Mouse (Mus musculus): ENCODE measurements at regions not wholly inside any gene's neighbourhood (a gene's known extent, or its start where the extent isn't known, plus 50 kb on each side); places are given as distances from the start of the nearest gene placed in this dataset.
A peak's percentile ranks its signal among the peaks of the same experiment; 100 is the strongest.

GRCm38 (mm10) chr13:71053361-71054264 is 212.0 kb upstream of the Adamts16 start:
- no peaks in the 10 kb centered on the region for H3K36me3 ChIP-seq (replicated peaks; ENCODE audit: control insufficient read depth, insufficient read depth, low read length)
- DNase-seq (ENCODE audit: low spot score) (no peak), ATAC-seq (ENCODE audit: insufficient read depth, low read depth) (no peak)
- no peak overlapping the region for H3K27ac ChIP-seq (ENCODE audit: low read depth)
- H3K9me3 ChIP-seq (replicated peaks; ENCODE audit: control insufficient read depth, low read length), result no peaks in the 10 kb centered on the region
- H3K27me3 ChIP-seq (ENCODE audit: control insufficient read depth, insufficient read depth, low read length), result no peaks in the 10 kb centered on the region
- H3K9ac ChIP-seq (replicated peaks; ENCODE audit: low read depth, low read length), result no peak overlapping the region
- WGBS, result 84% methylated on average over 21 of the region's 21 CpGs
- H3K4me3 ChIP-seq (ENCODE audit: low read depth, low read length), result no peak overlapping the region
- no peaks in the 10 kb centered on the region for H3K4me1 ChIP-seq (ENCODE audit: control insufficient read depth, insufficient read depth)
- TF ChIP-seq EP300 (IDR thresholded peaks at IDR 0.05; ENCODE audit: low read depth) (no peak), CTCF (IDR thresholded peaks at IDR 0.05; ENCODE audit: low read depth) (no peak)
- H3K4me2 ChIP-seq (ENCODE audit: low read depth, low read length), result no peak overlapping the region

GRCm38 (mm10) chr13:71050646-71051045 is 209.0 kb upstream of the Adamts16 start:
- 40% methylated on average over 13 of the region's 13 CpGs for WGBS
- Histone ChIP-seq H3K27me3 (ENCODE audit: control insufficient read depth, insufficient read depth, low read length) (no peaks in the 10 kb centered on the region), H3K27ac (ENCODE audit: low read depth) (no peak overlapping the region), H3K9me3 (replicated peaks; ENCODE audit: control insufficient read depth, low read length) (no peaks in the 10 kb centered on the region), H3K36me3 (replicated peaks; ENCODE audit: control insufficient read depth, insufficient read depth, low read length) (no peaks in the 10 kb centered on the region), H3K4me2 (ENCODE audit: low read depth, low read length) (0 out of 2 replicates have a peak overlapping the region, but pooled peaks have one; percentile 7), H3K9ac (replicated peaks; ENCODE audit: low read depth, low read length) (no peak overlapping the region), H3K4me1 (ENCODE audit: control insufficient read depth, insufficient read depth) (no peaks in the 10 kb centered on the region), H3K4me3 (ENCODE audit: low read depth, low read length) (0 out of 2 replicates have a peak overlapping the region, but pooled peaks have one; percentile 2)
- DNase-seq (ENCODE audit: low spot score), result no peak
- no peak for TF ChIP-seq EP300 (IDR thresholded peaks at IDR 0.05; ENCODE audit: low read depth)
- no peak for TF ChIP-seq CTCF (IDR thresholded peaks at IDR 0.05; ENCODE audit: low read depth)
- no peak for ATAC-seq (ENCODE audit: insufficient read depth, low read depth)

GRCm38 (mm10) chr13:71036000-71036399 is 194.4 kb upstream of the Adamts16 start:
- 83% methylated on average over 8 of the region's 8 CpGs for WGBS

GRCm38 (mm10) chr13:71034926-71035687 is 193.5 kb upstream of the Adamts16 start:
- Histone ChIP-seq H3K4me1 (ENCODE audit: control insufficient read depth, insufficient read depth) (no peaks in the 10 kb centered on the region), H3K4me2 (ENCODE audit: low read depth, low read length) (no peak overlapping the region), H3K9ac (replicated peaks; ENCODE audit: low read depth, low read length) (no peak overlapping the region), H3K27me3 (ENCODE audit: control insufficient read depth, insufficient read depth, low read length) (no peaks in the 10 kb centered on the region), H3K4me3 (ENCODE audit: low read depth, low read length) (no peak overlapping the region), H3K9me3 (replicated peaks; ENCODE audit: control insufficient read depth, low read length) (no peaks in the 10 kb centered on the region), H3K27ac (ENCODE audit: low read depth) (no peak overlapping the region), H3K36me3 (replicated peaks; ENCODE audit: control insufficient read depth, insufficient read depth, low read length) (no peaks in the 10 kb centered on the region)
- DNase-seq (ENCODE audit: low spot score) (no peak), ATAC-seq (ENCODE audit: insufficient read depth, low read depth) (no peak)
- WGBS, result 80% methylated on average over 13 of the region's 13 CpGs
- no peak for TF ChIP-seq CTCF (IDR thresholded peaks at IDR 0.05; ENCODE audit: low read depth)
- TF ChIP-seq EP300 (IDR thresholded peaks at IDR 0.05; ENCODE audit: low read depth), result no peak

More at GRCm38 (mm10) chr13:71036000-71036399, 194.4 kb upstream of the Adamts16 start:
- no peak overlapping the region for H3K4me3 ChIP-seq (ENCODE audit: low read depth, low read length)
- no peak for DNase-seq (ENCODE audit: low spot score)
- no peaks in the 10 kb centered on the region for H3K4me1 ChIP-seq (ENCODE audit: control insufficient read depth, insufficient read depth)
- H3K4me2 ChIP-seq (ENCODE audit: low read depth, low read length), result no peak overlapping the region
- no peaks in the 10 kb centered on the region for H3K9me3 ChIP-seq (replicated peaks; ENCODE audit: control insufficient read depth, low read length)
- no peak for ATAC-seq (ENCODE audit: insufficient read depth, low read depth)
- no peaks in the 10 kb centered on the region for H3K36me3 ChIP-seq (replicated peaks; ENCODE audit: control insufficient read depth, insufficient read depth, low read length)
- H3K9ac ChIP-seq (replicated peaks; ENCODE audit: low read depth, low read length), result no peak overlapping the region
- H3K27ac ChIP-seq (ENCODE audit: low read depth), result no peak overlapping the region
- no peak for TF ChIP-seq EP300 (IDR thresholded peaks at IDR 0.05; ENCODE audit: low read depth)
- TF ChIP-seq CTCF (IDR thresholded peaks at IDR 0.05; ENCODE audit: low read depth), result no peak
- H3K27me3 ChIP-seq (ENCODE audit: control insufficient read depth, insufficient read depth, low read length), result no peaks in the 10 kb centered on the region

GRCm38 (mm10) chr13:71008216-71008615 is 166.6 kb upstream of the Adamts16 start:
- no peak overlapping the region for H3K4me3 ChIP-seq (ENCODE audit: low read depth, low read length)
- H3K27me3 ChIP-seq (ENCODE audit: control insufficient read depth, insufficient read depth, low read length), result no peaks in the 10 kb centered on the region
- no peak overlapping the region for H3K4me2 ChIP-seq (ENCODE audit: low read depth, low read length)
- TF ChIP-seq EP300 (IDR thresholded peaks at IDR 0.05; ENCODE audit: low read depth) (no peak), CTCF (IDR thresholded peaks at IDR 0.05; ENCODE audit: low read depth) (peak; percentile 39)
- ATAC-seq (ENCODE audit: insufficient read depth, low read depth) (no peak), DNase-seq (ENCODE audit: low spot score) (peak; percentile 13)
- no peaks in the 10 kb centered on the region for H3K36me3 ChIP-seq (replicated peaks; ENCODE audit: control insufficient read depth, insufficient read depth, low read length)
- no peak overlapping the region for H3K9ac ChIP-seq (replicated peaks; ENCODE audit: low read depth, low read length)
- H3K9me3 ChIP-seq (replicated peaks; ENCODE audit: control insufficient read depth, low read length), result no peaks in the 10 kb centered on the region
- H3K4me1 ChIP-seq (ENCODE audit: control insufficient read depth, insufficient read depth), result no peaks in the 10 kb centered on the region
- WGBS, result 20% methylated on average over 3 of the region's 3 CpGs
- no peak overlapping the region for H3K27ac ChIP-seq (ENCODE audit: low read depth)
